Mouse (Mus musculus): ENCODE measurements around the gene Aicda. TPM values are rescaled to one million over a fixed set of nuclear protein-coding genes. Genes with fewer than 3 reads are reported as not detected.

The Aicda gene
- polyA plus RNA-seq, 1 experiment from 2014 or later, result 0.18 TPM

DNA sequence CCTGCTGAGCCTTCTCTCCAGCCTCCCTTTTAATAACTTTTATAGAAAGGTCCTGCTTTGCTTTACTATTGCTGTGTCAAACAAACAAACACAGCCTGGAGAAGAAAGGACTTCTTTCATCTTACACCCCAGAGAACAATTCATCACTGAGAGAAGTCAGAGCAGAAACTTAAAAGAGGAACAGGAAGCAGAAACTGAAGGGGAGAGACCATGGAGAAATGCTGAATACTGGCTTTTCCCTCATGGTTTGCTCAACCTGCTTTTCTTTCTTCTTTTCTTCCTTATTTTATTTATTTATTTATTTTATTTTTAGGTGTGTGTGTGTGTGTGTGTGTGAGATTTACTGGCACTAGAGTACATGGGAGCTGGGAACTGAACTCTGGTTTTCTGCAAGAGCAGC, 50.7 kb downstream of the Aicda start:
- Histone ChIP-seq H3K27ac (no peak overlapping the region), H3K4me1 (no peaks in the 10 kb centered on the region), H3K4me2 (no peak overlapping the region), H3K9ac (no peak overlapping the region), H3K4me3 (no peak overlapping the region), H3K27me3 (no peaks in the 10 kb centered on the region), H3K9me3 (no peaks in the 10 kb centered on the region), H3K36me3 (no peaks in the 10 kb centered on the region)
- ATAC-seq (ENCODE audit: insufficient number of reproducible peaks, low FRiP score, low TSS enrichment, low read depth), result no peak

- ATAC-seq (ENCODE audit: insufficient number of reproducible peaks, low FRiP score, low TSS enrichment, low read depth), result no peak
- H3K4me1 ChIP-seq, result no peaks in the 10 kb centered on the region
- WGBS, result 91% methylated on average over 8 of the region's 8 CpGs
- H3K4me3 ChIP-seq, result no peak overlapping the region
- no peak overlapping the region for H3K27ac ChIP-seq
- no peaks in the 10 kb centered on the region for H3K36me3 ChIP-seq
- no peaks in the 10 kb centered on the region for H3K9me3 ChIP-seq
- H3K4me2 ChIP-seq, result no peak overlapping the region
- H3K9ac ChIP-seq, result no peak overlapping the region
- no peaks in the 10 kb centered on the region for H3K27me3 ChIP-seq
Observed at GRCm38 (mm10) chr6:122605483-122605882, 51.9 kb downstream of the Aicda start.

DNA sequence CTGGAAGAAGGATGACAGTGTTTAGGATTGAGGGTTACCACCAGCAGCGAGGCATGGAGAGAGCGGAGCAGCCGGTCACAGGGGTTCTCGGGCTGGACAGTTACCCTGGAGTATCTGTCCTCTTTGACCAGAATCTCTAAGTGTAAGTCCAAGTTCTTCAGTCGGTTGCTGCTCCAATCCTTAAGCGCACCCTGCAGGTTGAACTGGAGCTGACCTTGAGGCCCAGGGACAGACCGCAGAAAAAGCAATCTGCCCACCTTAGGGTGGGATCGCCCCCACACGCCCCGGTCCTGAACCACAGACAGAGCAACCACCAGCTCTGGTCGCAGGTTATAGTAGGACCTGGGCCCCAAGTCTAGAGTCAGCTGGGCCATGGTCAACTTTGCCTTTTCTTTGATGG, 53.1 kb downstream of the Aicda start:
- no peak for ATAC-seq (ENCODE audit: insufficient number of reproducible peaks, low FRiP score, low TSS enrichment, low read depth)
- no peaks in the 10 kb centered on the region for H3K36me3 ChIP-seq
- H3K9ac ChIP-seq, result no peak overlapping the region
- no peaks in the 10 kb centered on the region for H3K4me1 ChIP-seq
- H3K27ac ChIP-seq, result no peak overlapping the region
- H3K9me3 ChIP-seq, result no peaks in the 10 kb centered on the region
- 94% methylated on average over 11 of the region's 11 CpGs for WGBS
- H3K4me3 ChIP-seq, result no peak overlapping the region
- H3K27me3 ChIP-seq, result no peaks in the 10 kb centered on the region
- no peak overlapping the region for H3K4me2 ChIP-seq

GRCm38 (mm10) chr6:122607700-122608099, 54.1 kb downstream of the Aicda start:
- H3K27me3 ChIP-seq, result no peaks in the 10 kb centered on the region
- no peak overlapping the region for H3K4me3 ChIP-seq
- no peaks in the 10 kb centered on the region for H3K4me1 ChIP-seq
- H3K9ac ChIP-seq, result no peak overlapping the region
- H3K9me3 ChIP-seq, result no peaks in the 10 kb centered on the region
- H3K36me3 ChIP-seq, result no peaks in the 10 kb centered on the region
- no peak for ATAC-seq (ENCODE audit: insufficient number of reproducible peaks, low FRiP score, low TSS enrichment, low read depth)
- no peak overlapping the region for H3K4me2 ChIP-seq
- WGBS, result 93% methylated on average over 12 of the region's 12 CpGs
- no peak overlapping the region for H3K27ac ChIP-seq

DNA sequence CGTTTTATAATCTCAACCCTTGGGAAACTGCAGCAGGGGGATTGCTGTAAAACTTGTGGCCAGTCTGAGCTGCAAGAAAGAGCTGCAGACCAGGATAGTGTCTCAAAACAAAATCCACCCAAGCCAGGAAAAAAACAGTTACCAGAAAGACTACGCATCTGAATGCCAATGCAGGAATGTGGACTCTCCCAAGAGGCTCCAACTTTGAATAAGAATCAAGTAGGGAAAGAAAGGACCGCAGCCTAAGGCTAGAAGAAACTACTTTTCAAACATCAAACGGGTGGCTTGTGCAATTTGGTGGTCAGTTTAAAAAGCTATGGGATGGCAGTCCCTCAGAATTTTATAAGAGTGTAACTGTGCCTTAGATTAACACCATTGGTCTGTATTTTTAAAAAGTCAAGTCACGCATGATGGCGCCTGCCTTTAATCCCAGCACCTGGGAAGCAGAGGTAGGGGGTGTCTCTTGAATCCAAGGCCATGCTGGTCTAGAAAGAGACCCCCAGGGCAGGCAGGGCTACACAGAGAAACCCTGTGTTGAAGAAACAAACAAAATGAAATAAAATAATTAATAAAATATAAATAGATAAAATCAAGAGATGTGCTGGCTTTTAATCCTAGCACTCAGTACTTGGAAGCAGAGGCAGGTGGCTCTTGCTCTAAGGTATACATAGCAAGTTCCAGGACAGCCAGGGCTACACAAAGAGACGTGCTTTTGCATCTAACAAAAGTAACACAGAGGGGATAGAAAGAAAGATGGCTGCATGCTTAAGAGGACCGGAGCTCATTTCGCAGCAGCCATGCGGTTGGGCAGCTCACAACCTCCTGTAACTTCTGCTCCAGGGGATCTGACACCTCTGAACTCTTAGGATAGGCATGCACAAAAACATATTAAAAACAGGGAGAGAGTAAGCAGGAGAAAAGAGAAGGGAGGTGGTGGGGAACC, 55.1 kb downstream of the Aicda start:
- ATAC-seq (ENCODE audit: insufficient number of reproducible peaks, low FRiP score, low TSS enrichment, low read depth), result no peak
- 74% methylated on average over 10 of the region's 10 CpGs for WGBS
- Histone ChIP-seq H3K4me2 (no peak overlapping the region), H3K4me1 (no peaks in the 10 kb centered on the region), H3K36me3 (no peaks in the 10 kb centered on the region), H3K9me3 (no peaks in the 10 kb centered on the region), H3K4me3 (no peak overlapping the region), H3K27me3 (no peaks in the 10 kb centered on the region), H3K27ac (no peak overlapping the region), H3K9ac (no peak overlapping the region)

DNA sequence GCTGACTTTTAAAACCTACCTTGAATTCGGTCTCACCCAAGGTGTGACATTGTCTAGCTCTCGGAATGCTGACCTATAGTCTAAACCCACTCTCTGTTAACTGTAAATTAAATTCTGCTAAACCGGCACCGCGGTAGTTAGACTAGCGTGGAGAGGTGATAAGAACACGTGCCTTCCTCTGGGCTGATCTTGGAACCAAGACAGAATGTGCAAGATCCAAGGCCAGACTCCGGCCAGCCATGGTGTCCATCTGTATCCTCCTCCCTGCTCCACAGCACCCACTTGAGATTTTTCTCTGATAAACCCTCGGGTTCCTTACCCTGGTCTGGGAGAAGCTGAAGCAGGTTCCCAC, 55.8 kb downstream of the Aicda start:
- Histone ChIP-seq H3K4me3 (no peak overlapping the region), H3K36me3 (no peaks in the 10 kb centered on the region), H3K9ac (no peak overlapping the region), H3K27me3 (no peaks in the 10 kb centered on the region), H3K27ac (no peak overlapping the region), H3K4me1 (no peaks in the 10 kb centered on the region), H3K9me3 (no peaks in the 10 kb centered on the region), H3K4me2 (no peak overlapping the region)
- 66% methylated on average over 9 of the region's 9 CpGs for WGBS
- no peak for ATAC-seq (ENCODE audit: insufficient number of reproducible peaks, low FRiP score, low TSS enrichment, low read depth)

DNA sequence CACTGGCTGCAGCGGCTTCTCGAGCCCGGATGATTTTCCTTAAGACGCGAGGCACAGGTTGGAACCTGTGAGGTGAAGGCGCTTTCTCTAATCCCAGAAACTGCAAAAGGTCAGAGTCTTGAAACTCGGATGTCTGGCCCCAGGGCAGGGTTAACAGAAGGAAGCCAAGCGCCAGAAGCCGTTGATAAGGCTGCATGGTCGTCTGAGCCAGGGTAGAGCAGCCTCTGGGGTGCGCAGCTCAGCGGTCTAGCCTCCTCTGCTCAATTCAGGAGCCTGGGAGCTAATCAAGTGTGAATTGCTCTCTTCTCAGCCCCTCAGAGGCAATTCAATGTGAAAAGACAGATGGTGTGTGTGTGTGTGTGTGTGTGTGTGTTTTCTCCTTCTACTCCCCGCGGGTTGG, 56.2 kb downstream of the Aicda start, which contains the start of gene Gdf3:
Gdf3 (minus strand) TSS at position 317 of the 400 bp plus-strand sequence.
- no peaks in the 10 kb centered on the region for H3K4me1 ChIP-seq
- H3K36me3 ChIP-seq, result no peaks in the 10 kb centered on the region
- no peak within 1 kb of the TSS for H3K27ac ChIP-seq
- no peak within 1 kb of the TSS for H3K9ac ChIP-seq
- WGBS, result 54% methylated on average over 14 of the region's 14 CpGs
- H3K27me3 ChIP-seq, result no peaks in the 10 kb centered on the region
- no peak for ATAC-seq (ENCODE audit: insufficient number of reproducible peaks, low FRiP score, low TSS enrichment, low read depth)
- no peak within 1 kb of the TSS for H3K4me3 ChIP-seq
- no peaks in the 10 kb centered on the region for H3K9me3 ChIP-seq
- H3K4me2 ChIP-seq, result no peak within 1 kb of the TSS

GRCm38 (mm10) chr6:122612426-122612825, 58.8 kb downstream of the Aicda start:
- H3K9ac ChIP-seq, result no peak overlapping the region
- no peaks in the 10 kb centered on the region for H3K4me1 ChIP-seq
- H3K4me2 ChIP-seq, result no peak overlapping the region
- H3K27ac ChIP-seq, result no peak overlapping the region
- 75% methylated on average over 4 of the region's 4 CpGs for WGBS
- no peak for ATAC-seq (ENCODE audit: insufficient number of reproducible peaks, low FRiP score, low TSS enrichment, low read depth)
- H3K9me3 ChIP-seq, result no peaks in the 10 kb centered on the region
- no peaks in the 10 kb centered on the region for H3K36me3 ChIP-seq
- H3K4me3 ChIP-seq, result no peak overlapping the region
- H3K27me3 ChIP-seq, result no peaks in the 10 kb centered on the region

Other genes with a start within 250 kb of the Aicda start
- gene M6pr, start 245.1 kb upstream of the Aicda start, polyA plus RNA-seq (2015; fragmentation: Nextera tagmentation; extraction: Ambion mirVana), result 92.4 and 93.2 TPM in 2 replicates
- 15.7 and 16.8 TPM in 2 replicates for gene Phc1, start 213.2 kb upstream of the Aicda start, polyA plus RNA-seq (2015; fragmentation: Nextera tagmentation; extraction: Ambion mirVana)
- gene Rimklb, start 55.0 kb upstream of the Aicda start, polyA plus RNA-seq (2015; fragmentation: Nextera tagmentation; extraction: Ambion mirVana), result 9.3 and 11.6 TPM in 2 replicates
- gene Mfap5, start 48.0 kb upstream of the Aicda start, polyA plus RNA-seq (2015; fragmentation: Nextera tagmentation; extraction: Ambion mirVana), result 63.6 and 80.5 TPM in 2 replicates
- 4.0 and 4.5 TPM in 2 replicates for gene Apobec1, start 48.6 kb downstream of the Aicda start, polyA plus RNA-seq (2015; fragmentation: Nextera tagmentation; extraction: Ambion mirVana)
- gene Gdf3, start 56.3 kb downstream of the Aicda start, polyA plus RNA-seq (2015; fragmentation: Nextera tagmentation; extraction: Ambion mirVana), result 0.24 and 0.27 TPM in 2 replicates
- gene Dppa3, start 72.6 kb downstream of the Aicda start, polyA plus RNA-seq (2015; fragmentation: Nextera tagmentation; extraction: Ambion mirVana), result not detected in 2 replicates
- gene Nanog, start 153.7 kb downstream of the Aicda start, polyA plus RNA-seq (2015; fragmentation: Nextera tagmentation; extraction: Ambion mirVana), result 0.17 and 0.20 TPM in 2 replicates
- gene Slc2a3, start 247.8 kb downstream of the Aicda start, polyA plus RNA-seq (2015; fragmentation: Nextera tagmentation; extraction: Ambion mirVana), result 91.6 and 100 TPM in 2 replicates